Mouse (Mus musculus) adrenal gland, postnatal 36 days (tissue): Measurements from ENCODE around the gene Fbxo33. TPM values are rescaled to one million over a fixed set of nuclear protein-coding genes. Genes with fewer than 3 reads are reported as not detected.

ENCODE experiments used
- DNase-seq, 2 experiments: peaks; one replicate each; pipeline ENCODE4 v3.0.0; 2021; ENCODE audit warnings: mixed read lengths in 1 of 2
- microRNA-seq: library from miRNA; unstranded; fragments of <30 nt; microRNA quantifications from one replicate; pipeline ENCODE4 v1.2.0, GENCODE M21; 2021
- total RNA-seq, 2 experiments: library from RNA; stranded (reverse); gene quantifications; 2 replicates each; pipeline ENCODE4 v1.2.3; 2021

The Fbxo33 gene
- total RNA-seq, 2 experiments from 2014 or later, result 39.8 to 49.4 TPM

GRCm38 (mm10) chr12:59198750-59199149, 20.8 kb downstream of the Fbxo33 start:
- DNase-seq, result no peak

- DNase-seq, result no peak
Measured at GRCm38 (mm10) chr12:59195941-59196340, 23.6 kb downstream of the Fbxo33 start.

- DNase-seq, result no peak
Measured at GRCm38 (mm10) chr12:59195065-59195464, 24.5 kb downstream of the Fbxo33 start.

GRCm38 (mm10) chr12:59194341-59195003, 25.1 kb downstream of the Fbxo33 start:
- DNase-seq, result no peak

- no peak for DNase-seq
Measured at GRCm38 (mm10) chr12:59193637-59194036, 25.9 kb downstream of the Fbxo33 start.

GRCm38 (mm10) chr12:59188086-59188682, 31.3 kb downstream of the Fbxo33 start:
- DNase-seq, result no peak

- no peak for DNase-seq
Measured at GRCm38 (mm10) chr12:59177814-59178213, 41.7 kb downstream of the Fbxo33 start.

- no peak for DNase-seq
Measured at GRCm38 (mm10) chr12:59169935-59170334, 49.6 kb downstream of the Fbxo33 start.

- DNase-seq, result no peak
Measured at GRCm38 (mm10) chr12:59166557-59166956, 53.0 kb downstream of the Fbxo33 start.

- no peak for DNase-seq
Measured at GRCm38 (mm10) chr12:59164522-59164921, 55.0 kb downstream of the Fbxo33 start.

GRCm38 (mm10) chr12:59162797-59163196, 56.7 kb downstream of the Fbxo33 start:
- DNase-seq, result no peak

GRCm38 (mm10) chr12:59161091-59161490, 58.4 kb downstream of the Fbxo33 start:
- no peak for DNase-seq

Small RNA genes within 50 kb of the gene (microRNA-seq; reads per million reads assigned to microRNA genes)
- gene Gm27284, result not detected

Other genes starting within 250 kb of the Fbxo33 start
- gene Sec23a, start 207.7 kb downstream of the Fbxo33 start, total RNA-seq, result 10 to 100 TPM; 40.3 to 51.1 TPM
- gene Gemin2, start 206.3 kb downstream of the Fbxo33 start, total RNA-seq, result 1 to 10 TPM; 8.0 to 9.8 TPM
- gene Trappc6b, start 158.3 kb downstream of the Fbxo33 start, total RNA-seq, result 100 to 1,000 TPM in 1 of 2 experiments, 10 to 100 TPM in 1; 90.7 to 112 TPM
- gene Pnn, start 152.8 kb downstream of the Fbxo33 start, total RNA-seq, result 10 to 100 TPM; 40.4 to 45.5 TPM
- 100 to 1,000 TPM; 107 to 159 TPM for gene Mia2, start 123.9 kb downstream of the Fbxo33 start, total RNA-seq